Mouse (Mus musculus) lung, postnatal 0 days (tissue): ENCODE measurements around the gene Kitl.

Experiments
- CTCF ChIP-seq: IDR thresholded peaks from 2 replicates; pipeline ENCODE4 v1.5.1; 2016; ENCODE audit warnings: antibody characterized with exemption, mild to moderate bottlenecking
- EP300 ChIP-seq: IDR thresholded peaks from 2 replicates; pipeline ENCODE4 v1.6.1; 2016; ENCODE audit warnings: antibody characterized with exemption, mild to moderate bottlenecking, control low read depth

DNA sequence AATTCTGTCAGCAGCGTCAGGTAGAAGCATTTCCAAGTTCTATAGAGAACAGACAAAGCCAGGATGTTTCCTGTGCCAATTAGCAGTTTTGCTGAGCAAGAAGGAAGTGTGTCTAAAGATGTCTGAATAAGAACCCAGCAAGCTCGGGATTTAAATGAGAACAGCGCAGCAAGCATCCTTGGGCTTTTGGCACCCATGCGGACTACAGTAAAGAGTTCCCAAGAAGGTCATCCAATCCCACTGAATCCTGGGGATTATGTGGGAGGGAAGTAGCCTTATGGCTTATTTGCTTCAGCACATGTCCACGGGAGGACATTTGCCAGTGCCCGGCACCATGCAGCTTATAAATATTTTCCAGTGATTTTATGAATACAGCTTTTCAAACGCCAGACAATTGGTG, 95.8 kb downstream of the Kitl start:
- TF ChIP-seq CTCF (no peak), EP300 (no peak)
